Mouse (Mus musculus): Measurements from ENCODE around the gene Pex3.

Pex3 gene

GRCm38 (mm10) chr10:13552646-13553497 is at the start of gene Pex3, which contains the start of gene Adat2:
Gene Pex3, minus strand, starts transcription at chr10:13553142.
Gene Adat2, plus strand, starts transcription at chr10:13552894.
- DNase-seq (ENCODE audit: low spot score): peak; percentile 81

- no peak for DNase-seq (ENCODE audit: low spot score)
Measured at GRCm38 (mm10) chr10:13600926-13601325, 48.0 kb upstream of the Pex3 start.

- no peak for DNase-seq (ENCODE audit: low spot score)
Measured at GRCm38 (mm10) chr10:13597491-13597890, 44.5 kb upstream of the Pex3 start.

- no peak for DNase-seq (ENCODE audit: low spot score)
Measured at GRCm38 (mm10) chr10:13596866-13597265, 43.9 kb upstream of the Pex3 start.

GRCm38 (mm10) chr10:13596073-13596472 is 43.1 kb upstream of the Pex3 start:
- no peak for DNase-seq (ENCODE audit: low spot score)

- no peak for DNase-seq (ENCODE audit: low spot score)
Measured at GRCm38 (mm10) chr10:13593529-13593928, 40.6 kb upstream of the Pex3 start.

GRCm38 (mm10) chr10:13592196-13592595 is 39.3 kb upstream of the Pex3 start:
- no peak for DNase-seq (ENCODE audit: low spot score)

GRCm38 (mm10) chr10:13587914-13588313 is 35.0 kb upstream of the Pex3 start:
- DNase-seq (ENCODE audit: low spot score): no peak

GRCm38 (mm10) chr10:13577123-13577522 is 24.2 kb upstream of the Pex3 start:
- DNase-seq (ENCODE audit: low spot score): no peak

GRCm38 (mm10) chr10:13572410-13572809 is 19.5 kb upstream of the Pex3 start:
- no peak for DNase-seq (ENCODE audit: low spot score)

- DNase-seq (ENCODE audit: low spot score): no peak
Measured at GRCm38 (mm10) chr10:13572003-13572402, 19.1 kb upstream of the Pex3 start.

- no peak for DNase-seq (ENCODE audit: low spot score)
Measured at GRCm38 (mm10) chr10:13570697-13571538, 18.0 kb upstream of the Pex3 start.

- no peak for DNase-seq (ENCODE audit: low spot score)
Measured at GRCm38 (mm10) chr10:13569818-13570217, 16.9 kb upstream of the Pex3 start.

GRCm38 (mm10) chr10:13566393-13566792 is 13.5 kb upstream of the Pex3 start:
- no peak for DNase-seq (ENCODE audit: low spot score)

- DNase-seq (ENCODE audit: low spot score): no peak
Measured at GRCm38 (mm10) chr10:13565080-13565448, 12.1 kb upstream of the Pex3 start.

GRCm38 (mm10) chr10:13564364-13565079 is 11.6 kb upstream of the Pex3 start:
- peak; percentile 15 for DNase-seq (ENCODE audit: low spot score)

GRCm38 (mm10) chr10:13560014-13560674 is 7.2 kb upstream of the Pex3 start:
- no peak for DNase-seq (ENCODE audit: low spot score)

GRCm38 (mm10) chr10:13554316-13554715 is 1.4 kb upstream of the Pex3 start:
- DNase-seq (ENCODE audit: low spot score): no peak

GRCm38 (mm10) chr10:13553498-13553985 is 600 bp upstream of the Pex3 start:
- DNase-seq (ENCODE audit: low spot score): no peak

- no peak for DNase-seq (ENCODE audit: low spot score)
Measured at GRCm38 (mm10) chr10:13541721-13542120, 11.2 kb downstream of the Pex3 start.

- DNase-seq (ENCODE audit: low spot score): no peak
Measured at GRCm38 (mm10) chr10:13539769-13540333, 13.1 kb downstream of the Pex3 start.
